Mouse (Mus musculus) cortical plate, adult 2 months (tissue): Measurements from ENCODE around the gene Rasgrp3. TPM values are rescaled to one million over a fixed set of nuclear protein-coding genes. Genes with fewer than 3 reads are reported as not detected.

Source experiments
- H3K27ac ChIP-seq: fragments of 200-500 bp; 2 replicates; pipeline ENCODE4 v1.5.1; 2012; ENCODE audit warnings: low read length, control low read depth, inconsistent platforms; ENCODE audit not compliant: insufficient read depth
- H3K4me1 ChIP-seq: fragments of 200-500 bp; 2 replicates; pipeline ENCODE4 v1.6.1; 2011; ENCODE audit warnings: low read length; ENCODE audit not compliant: control insufficient read depth, insufficient read depth
- H3K4me3 ChIP-seq: fragments of 200-500 bp; 2 replicates; pipeline ENCODE4 v1.5.1; 2011; ENCODE audit warnings: mild to moderate bottlenecking, low read length, control low read depth; ENCODE audit not compliant: insufficient read depth
- CTCF ChIP-seq: fragments of 200-500 bp; IDR thresholded peaks from 2 replicates; pipeline ENCODE4 v1.5.1; 2011; ENCODE audit warnings: mild to moderate bottlenecking, control low read depth, low read length; ENCODE audit not compliant: insufficient read depth; ENCODE audit errors: extremely low read depth
- POLR2A ChIP-seq: fragments of 200-500 bp; IDR thresholded peaks from 2 replicates; pipeline ENCODE4 v1.6.1; 2011; ENCODE audit warnings: mild to moderate bottlenecking, low read length, control low read depth; ENCODE audit not compliant: insufficient read depth; ENCODE audit errors: extremely low read depth
- polyA plus RNA-seq: library from polyadenylated mRNA; depleted of rRNA; stranded (reverse); fragments of >200 nt; gene quantifications from 2 replicates; pipeline ENCODE4 v1.2.3, GENCODE M21; 2012

Rasgrp3 gene
- polyA plus RNA-seq, 1 experiment = 11.1 TPM

DNA sequence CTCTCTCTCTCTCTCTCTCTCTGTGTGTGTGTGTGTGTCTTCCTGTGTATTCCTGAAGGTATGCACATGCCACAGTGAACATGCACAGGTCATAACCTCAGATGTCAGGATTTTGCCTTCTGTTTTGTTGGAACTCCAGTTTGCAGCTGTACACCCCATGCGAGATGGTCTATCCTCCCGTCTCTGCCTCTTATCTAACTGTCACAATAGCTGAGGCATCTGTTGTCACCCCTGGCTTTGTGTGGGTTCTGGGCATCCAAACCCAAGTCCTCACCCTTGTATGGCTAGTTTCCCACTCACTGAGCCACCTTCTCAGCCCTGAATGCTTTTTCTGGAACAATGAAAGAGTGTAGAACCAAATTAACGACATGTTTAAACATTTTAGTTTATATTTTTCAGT lies 44.7 kb downstream of the Rasgrp3 start:
- no peak overlapping the region for H3K27ac ChIP-seq
- H3K4me1 ChIP-seq = no peaks in the 10 kb centered on the region
- no peak for TF ChIP-seq CTCF
- no peak for TF ChIP-seq POLR2A
- no peak overlapping the region for H3K4me3 ChIP-seq

DNA sequence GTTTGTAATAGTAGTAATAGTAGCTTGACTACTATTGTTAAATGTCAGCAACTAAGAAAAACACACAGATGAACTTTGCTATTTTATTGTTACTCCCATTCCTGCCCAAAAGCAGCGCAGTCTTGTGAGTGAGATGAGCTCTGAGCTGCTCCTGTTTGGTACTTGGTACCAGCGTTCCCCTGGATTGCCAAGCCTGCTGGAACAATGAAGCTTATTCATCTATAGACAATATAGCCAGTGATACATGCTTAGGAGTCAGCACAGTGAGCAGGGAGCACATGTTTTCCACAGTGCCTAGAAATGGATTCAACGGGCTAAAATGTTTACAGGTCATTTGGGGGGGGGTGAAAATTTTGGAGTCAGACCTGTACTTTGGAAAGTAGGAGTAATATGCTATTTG lies 50.5 kb downstream of the Rasgrp3 start:
- TF ChIP-seq POLR2A (no peak), CTCF (no peak)
- H3K4me3 ChIP-seq = no peak overlapping the region
- H3K4me1 ChIP-seq = no peaks in the 10 kb centered on the region
- no peak overlapping the region for H3K27ac ChIP-seq

GRCm38 (mm10) chr17:75495213-75495612 lies 59.5 kb downstream of the Rasgrp3 start:
- H3K27ac ChIP-seq = no peak overlapping the region
- TF ChIP-seq POLR2A = no peak
- no peak overlapping the region for H3K4me3 ChIP-seq

GRCm38 (mm10) chr17:75498241-75498651 lies 62.5 kb downstream of the Rasgrp3 start:
- no peaks in the 10 kb centered on the region for H3K4me1 ChIP-seq
- no peak overlapping the region for H3K4me3 ChIP-seq
- H3K27ac ChIP-seq = no peak overlapping the region
- TF ChIP-seq CTCF = no peak
- no peak for TF ChIP-seq POLR2A

More at GRCm38 (mm10) chr17:75495213-75495612, 59.5 kb downstream of the Rasgrp3 start:
- no peaks in the 10 kb centered on the region for H3K4me1 ChIP-seq

DNA sequence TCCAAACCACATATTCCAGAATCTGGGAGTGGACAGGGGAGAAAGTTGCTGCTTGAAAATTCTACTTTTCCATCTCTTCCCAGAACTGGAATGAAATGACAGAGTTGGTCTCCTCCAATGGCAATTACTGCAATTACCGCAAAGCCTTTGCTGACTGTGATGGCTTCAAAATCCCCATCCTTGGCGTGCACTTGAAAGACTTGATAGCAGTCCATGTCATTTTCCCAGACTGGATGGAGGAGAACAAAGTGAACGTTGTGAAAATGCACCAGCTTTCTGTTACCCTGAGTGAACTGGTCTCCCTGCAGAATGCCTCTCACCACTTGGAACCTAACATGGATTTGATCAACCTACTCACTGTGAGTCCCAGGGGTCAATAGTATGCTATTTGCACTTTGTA lies 67.3 kb downstream of the Rasgrp3 start:
- TF ChIP-seq CTCF (no peak), POLR2A (no peak)
- Histone ChIP-seq H3K4me3 (no peak overlapping the region), H3K27ac (no peak overlapping the region), H3K4me1 (no peaks in the 10 kb centered on the region)

GRCm38 (mm10) chr17:75505053-75505452 lies 69.4 kb downstream of the Rasgrp3 start:
- Histone ChIP-seq H3K4me1 (no peaks in the 10 kb centered on the region), H3K27ac (no peak overlapping the region), H3K4me3 (no peak overlapping the region)
- TF ChIP-seq POLR2A = no peak
- TF ChIP-seq CTCF = no peak

GRCm38 (mm10) chr17:75506097-75506675 lies 70.5 kb downstream of the Rasgrp3 start:
- H3K4me3 ChIP-seq = no peak overlapping the region
- H3K4me1 ChIP-seq = no peaks in the 10 kb centered on the region
- no peak for TF ChIP-seq POLR2A
- TF ChIP-seq CTCF = no peak
- no peak overlapping the region for H3K27ac ChIP-seq

DNA sequence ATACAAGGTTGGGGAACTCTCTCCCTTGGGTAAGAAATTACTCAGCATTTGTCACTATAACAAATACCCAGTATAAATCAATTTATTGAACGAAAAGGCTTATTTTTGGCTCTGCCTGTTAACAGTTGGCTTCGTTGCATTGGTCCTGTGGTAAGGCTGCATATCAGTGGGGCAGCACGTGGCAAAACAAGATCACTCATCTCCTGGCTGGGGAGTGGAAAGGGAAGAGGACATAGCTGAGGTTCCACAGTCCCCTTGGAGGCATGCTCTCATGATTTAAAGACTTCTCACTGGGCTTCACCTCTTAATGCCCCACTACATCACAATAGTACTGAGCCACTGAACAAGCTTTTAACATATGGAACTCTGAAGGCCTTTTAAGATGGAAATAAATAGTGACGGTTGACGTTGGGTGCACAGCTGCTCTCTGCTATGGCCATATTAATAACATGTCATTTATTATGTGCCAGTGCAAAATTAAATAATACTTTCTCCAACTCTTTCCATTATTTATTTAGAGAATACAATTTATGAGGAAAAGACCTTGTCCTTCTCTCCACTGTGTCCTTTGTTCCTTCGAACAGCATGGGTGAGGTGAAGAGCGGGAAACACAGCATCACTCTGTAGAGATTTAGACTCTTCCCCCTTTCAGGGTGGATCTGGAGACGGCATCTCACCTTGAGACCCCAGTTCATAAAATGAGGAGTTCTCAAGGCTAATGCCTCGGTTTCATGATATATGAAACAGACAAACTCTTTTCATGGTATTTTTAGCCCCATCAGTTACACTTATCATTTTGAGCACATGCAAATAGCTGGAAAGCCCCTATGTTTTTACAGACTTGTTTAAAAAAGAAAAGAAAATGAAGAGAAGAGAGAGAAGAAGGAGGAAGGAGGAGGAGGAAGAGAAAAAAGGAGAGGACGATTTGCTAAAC lies 71.3 kb downstream of the Rasgrp3 start:
- no peak overlapping the region for H3K27ac ChIP-seq
- TF ChIP-seq POLR2A (no peak), CTCF (no peak)
- no peaks in the 10 kb centered on the region for H3K4me1 ChIP-seq
- H3K4me3 ChIP-seq = no peak overlapping the region

DNA sequence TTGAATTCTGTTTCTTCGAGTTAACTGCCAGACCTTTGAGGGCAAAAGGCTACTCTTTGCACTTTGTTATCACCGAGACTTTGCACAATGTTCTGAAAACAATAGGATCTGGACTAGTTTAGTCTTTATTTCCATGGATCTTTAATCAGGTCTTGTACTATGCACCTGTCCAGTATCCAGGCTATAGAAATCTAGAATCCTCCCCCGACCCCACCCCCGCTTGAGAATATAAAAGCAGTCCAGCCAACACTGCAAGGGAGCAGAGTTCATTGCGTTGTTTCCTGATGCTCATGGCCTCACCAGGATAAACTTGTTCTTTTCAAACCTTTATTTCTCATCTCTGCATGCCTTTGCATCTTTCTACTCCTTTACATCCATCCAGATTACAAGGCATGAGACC lies 73.6 kb downstream of the Rasgrp3 start:
- TF ChIP-seq POLR2A (no peak), CTCF (no peak)
- Histone ChIP-seq H3K4me3 (no peak overlapping the region), H3K27ac (no peak overlapping the region), H3K4me1 (no peaks in the 10 kb centered on the region)

- no peak overlapping the region for H3K27ac ChIP-seq
- H3K4me1 ChIP-seq = peaks cover 3% of the 10 kb centered on the region
- TF ChIP-seq CTCF (no peak), POLR2A (no peak)
- H3K4me3 ChIP-seq = no peak overlapping the region
Observed at GRCm38 (mm10) chr17:75516591-75516990, 80.9 kb downstream of the Rasgrp3 start.
